Mouse (Mus musculus): ENCODE results near the gene Dupd1. TPM values are rescaled to one million over a fixed set of nuclear protein-coding genes. Genes with fewer than 3 reads are reported as not detected.

Dupd1 gene
- total RNA-seq, 2 experiments from 2014 or later, result not detected

DNA sequence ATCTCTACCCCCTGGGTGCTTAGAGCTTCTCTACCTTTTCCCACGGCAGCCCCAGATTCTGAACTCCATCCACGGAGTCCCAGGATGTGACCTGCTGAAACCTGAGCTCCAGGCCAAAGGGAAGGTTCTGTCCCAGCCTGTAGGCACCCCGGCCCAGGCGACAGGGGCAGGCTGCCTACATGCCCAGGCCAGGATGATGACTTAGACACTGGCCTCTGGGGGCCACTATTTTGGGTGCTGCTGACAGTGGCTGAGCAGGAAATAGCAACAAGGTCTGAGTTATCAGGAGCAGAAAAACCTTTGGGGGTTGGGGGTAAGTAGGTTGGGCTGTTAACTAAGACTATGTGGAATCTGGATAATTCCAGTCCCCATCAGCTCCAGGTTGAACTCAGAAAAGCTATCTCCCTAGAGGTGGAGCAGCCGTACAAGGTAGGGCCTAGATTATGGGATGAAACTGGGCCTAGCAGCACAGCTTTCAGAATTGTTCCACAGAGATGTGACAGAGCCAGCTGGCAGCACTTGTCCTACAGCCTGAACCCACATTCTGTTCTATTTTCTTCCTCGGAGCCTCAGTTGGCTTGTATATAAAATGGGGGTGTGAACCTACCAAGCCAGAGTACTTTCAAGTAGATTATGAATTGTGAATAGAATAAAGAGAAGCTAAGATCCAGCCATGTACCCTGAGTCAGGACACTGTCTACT, 14.8 kb upstream of the Dupd1 start:
- no peak for ATAC-seq (replicated peaks; ENCODE audit: low FRiP score, poor library complexity, severe bottlenecking)

DNA sequence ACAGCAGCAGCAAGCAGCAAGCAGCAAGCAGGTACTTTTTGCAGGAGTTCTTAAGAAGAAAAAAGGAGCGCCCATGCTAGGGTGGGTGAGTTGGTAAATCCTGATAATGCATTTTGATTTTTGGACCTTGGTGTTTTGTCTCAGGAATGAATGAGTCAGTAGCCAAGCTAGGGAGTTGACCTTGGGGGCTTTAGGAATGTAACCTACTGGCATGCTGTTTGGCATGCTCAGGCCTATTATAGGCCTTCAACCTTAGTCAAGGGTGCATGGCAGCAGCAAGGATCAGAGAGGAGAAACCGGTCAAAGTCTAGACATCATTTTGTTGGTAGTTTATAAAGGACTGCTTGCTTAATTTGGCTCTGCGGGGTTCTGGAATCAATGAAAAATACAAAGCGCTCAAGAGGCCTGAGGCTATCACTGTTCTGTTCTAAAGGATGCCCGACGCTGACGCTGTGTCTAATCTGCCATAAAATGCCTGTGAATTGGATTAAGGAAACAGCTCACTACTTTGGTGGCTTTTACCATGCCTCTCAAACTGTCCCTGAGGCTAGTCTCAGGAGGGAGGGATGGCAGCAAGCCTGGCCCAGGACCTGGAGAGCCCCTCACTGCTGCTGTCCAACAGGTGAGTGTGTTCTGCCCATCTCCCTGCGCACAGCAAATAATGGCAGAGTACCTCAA, 7.8 kb upstream of the Dupd1 start:
- ATAC-seq (replicated peaks; ENCODE audit: low FRiP score, poor library complexity, severe bottlenecking), result no peak

GRCm38 (mm10) chr14:21720430-21721205, 6.2 kb upstream of the Dupd1 start:
- ATAC-seq (replicated peaks; ENCODE audit: low FRiP score, poor library complexity, severe bottlenecking), result no peak

GRCm38 (mm10) chr14:21719646-21720383, 5.4 kb upstream of the Dupd1 start:
- ATAC-seq (replicated peaks; ENCODE audit: low FRiP score, poor library complexity, severe bottlenecking), result no peak

GRCm38 (mm10) chr14:21711231-21711630, 3.1 kb downstream of the Dupd1 start:
- ATAC-seq (replicated peaks; ENCODE audit: low FRiP score, poor library complexity, severe bottlenecking), result no peak

DNA sequence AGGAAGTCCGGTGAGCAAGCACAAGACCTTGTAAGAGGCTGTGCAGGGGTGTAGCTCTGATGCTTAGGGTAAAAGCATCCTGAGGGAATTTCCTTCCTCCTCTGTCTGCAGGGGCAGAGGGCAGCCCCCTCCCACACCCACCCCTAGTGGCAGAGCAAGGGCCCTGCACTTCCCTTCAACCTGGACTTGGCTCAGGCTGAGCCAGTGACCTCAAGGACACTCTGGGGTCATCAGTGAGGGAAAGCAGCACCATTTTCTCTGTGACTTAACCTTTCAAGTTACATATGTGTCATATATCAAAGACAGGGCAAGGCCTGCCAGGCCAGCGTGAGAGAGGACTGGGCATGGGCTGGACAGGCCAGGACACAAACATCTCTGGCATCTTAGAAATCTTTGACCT, 4.8 kb downstream of the Dupd1 start:
- ATAC-seq (replicated peaks; ENCODE audit: low FRiP score, poor library complexity, severe bottlenecking), result no peak

GRCm38 (mm10) chr14:21706759-21707571, 7.4 kb downstream of the Dupd1 start:
- no peak for ATAC-seq (replicated peaks; ENCODE audit: low FRiP score, poor library complexity, severe bottlenecking)

GRCm38 (mm10) chr14:21705462-21705861, 8.9 kb downstream of the Dupd1 start:
- ATAC-seq (replicated peaks; ENCODE audit: low FRiP score, poor library complexity, severe bottlenecking), result no peak

- ATAC-seq (replicated peaks; ENCODE audit: low FRiP score, poor library complexity, severe bottlenecking), result no peak
These were observed 11.1 kb downstream of the Dupd1 start for GRCm38 (mm10) chr14:21703255-21703654.

GRCm38 (mm10) chr14:21702691-21703090, 11.7 kb downstream of the Dupd1 start:
- no peak for ATAC-seq (replicated peaks; ENCODE audit: low FRiP score, poor library complexity, severe bottlenecking)

DNA sequence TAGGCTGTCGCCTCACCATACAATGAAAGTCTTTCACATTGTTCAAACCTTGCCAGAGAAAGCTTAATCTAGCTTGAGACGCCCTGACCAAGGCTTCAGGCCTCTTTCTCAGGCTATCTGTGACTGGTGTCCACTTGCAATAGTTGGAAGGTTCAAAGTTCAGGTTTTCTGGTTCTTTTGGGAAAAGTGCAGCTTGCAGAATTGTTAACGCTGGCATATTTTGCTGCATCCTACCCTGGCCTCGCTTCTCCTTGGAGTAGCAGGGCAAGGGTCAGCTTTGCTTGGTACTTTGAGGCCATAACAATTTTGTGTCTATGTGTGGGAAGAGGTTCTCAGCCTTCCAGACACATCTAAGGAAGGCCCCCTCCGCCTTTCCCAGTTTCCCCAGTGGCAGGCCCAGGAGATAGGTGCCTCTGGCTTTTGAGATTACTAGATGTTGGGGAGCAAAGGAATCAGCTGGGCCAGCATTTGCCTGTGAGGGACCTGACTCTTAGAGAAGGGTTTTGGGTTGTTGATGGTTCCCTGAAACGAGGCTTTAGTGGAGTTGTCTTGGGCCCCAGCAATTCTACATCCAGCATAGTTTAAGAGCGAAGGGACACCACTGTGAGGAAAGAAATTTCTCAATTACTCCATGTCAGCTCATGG, 18.1 kb downstream of the Dupd1 start:
- ATAC-seq (replicated peaks; ENCODE audit: low FRiP score, poor library complexity, severe bottlenecking), result no peak

DNA sequence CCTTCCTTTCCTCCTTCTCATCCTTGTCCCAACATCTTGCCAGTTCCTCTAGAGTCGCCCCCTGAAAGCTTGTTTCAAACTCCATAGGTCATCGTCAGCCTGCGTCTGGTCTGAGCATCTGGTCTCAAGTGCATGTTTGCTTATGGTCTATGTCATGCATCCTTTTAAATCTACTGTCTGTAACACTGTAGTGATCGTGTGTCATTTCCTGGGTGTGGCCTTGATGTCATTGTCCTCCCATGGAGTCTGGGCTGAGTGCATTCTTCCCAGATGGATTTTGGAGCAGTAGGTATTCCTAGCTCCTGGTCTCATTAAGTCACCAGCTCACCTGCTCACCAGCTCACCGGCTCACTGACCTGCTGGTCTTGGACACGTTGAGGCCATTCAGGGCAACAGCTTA, 19.4 kb downstream of the Dupd1 start:
- ATAC-seq (replicated peaks; ENCODE audit: low FRiP score, poor library complexity, severe bottlenecking), result no peak

- no peak for ATAC-seq (replicated peaks; ENCODE audit: low FRiP score, poor library complexity, severe bottlenecking)
These were observed 23.3 kb downstream of the Dupd1 start for GRCm38 (mm10) chr14:21691070-21691469.

DNA sequence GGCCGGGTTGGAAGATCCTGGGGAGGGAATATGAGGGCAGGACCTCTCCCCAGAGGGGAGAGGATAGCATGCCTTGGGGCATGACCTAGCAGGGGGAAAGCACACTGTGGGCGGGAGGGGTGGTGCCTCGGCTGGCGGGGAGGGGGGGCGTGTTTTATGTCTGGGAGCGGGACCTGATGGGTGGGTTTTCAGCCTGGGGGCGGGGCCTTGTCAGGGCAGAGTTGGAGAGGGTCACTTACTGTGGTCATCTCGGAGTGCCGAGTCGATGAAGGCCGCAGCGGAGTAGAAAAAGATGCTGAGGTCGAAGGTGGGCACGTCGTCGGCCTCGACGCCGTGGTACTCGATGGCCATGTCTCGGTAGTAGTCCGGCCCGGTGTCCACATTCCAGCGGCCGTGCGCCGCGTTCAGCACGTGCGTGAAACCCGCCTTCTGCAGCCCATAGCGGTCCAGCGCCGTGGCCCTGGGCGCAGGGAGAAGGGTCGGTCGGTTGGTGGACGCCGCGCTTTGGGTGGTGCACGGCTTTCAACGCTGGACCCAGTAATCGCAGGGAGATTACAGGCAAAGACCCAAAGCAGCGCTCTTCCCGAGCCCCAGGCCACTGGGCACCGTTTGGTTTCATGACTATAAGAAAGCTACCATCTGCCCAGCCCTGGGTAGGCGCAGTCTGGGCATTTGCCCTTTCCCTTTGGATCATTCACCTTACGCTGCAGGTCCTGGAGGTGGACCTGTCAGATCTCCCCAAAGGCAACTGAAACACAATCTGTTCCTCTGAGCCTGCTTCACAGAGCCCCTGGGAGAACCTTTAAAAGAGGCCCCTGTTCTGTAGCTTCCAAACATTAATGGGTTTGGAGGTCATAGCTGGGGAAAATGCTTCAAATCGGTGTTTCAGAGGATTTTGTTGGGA, 27.7 kb downstream of the Dupd1 start:
- ATAC-seq (replicated peaks; ENCODE audit: low FRiP score, poor library complexity, severe bottlenecking), result no peak

DNA sequence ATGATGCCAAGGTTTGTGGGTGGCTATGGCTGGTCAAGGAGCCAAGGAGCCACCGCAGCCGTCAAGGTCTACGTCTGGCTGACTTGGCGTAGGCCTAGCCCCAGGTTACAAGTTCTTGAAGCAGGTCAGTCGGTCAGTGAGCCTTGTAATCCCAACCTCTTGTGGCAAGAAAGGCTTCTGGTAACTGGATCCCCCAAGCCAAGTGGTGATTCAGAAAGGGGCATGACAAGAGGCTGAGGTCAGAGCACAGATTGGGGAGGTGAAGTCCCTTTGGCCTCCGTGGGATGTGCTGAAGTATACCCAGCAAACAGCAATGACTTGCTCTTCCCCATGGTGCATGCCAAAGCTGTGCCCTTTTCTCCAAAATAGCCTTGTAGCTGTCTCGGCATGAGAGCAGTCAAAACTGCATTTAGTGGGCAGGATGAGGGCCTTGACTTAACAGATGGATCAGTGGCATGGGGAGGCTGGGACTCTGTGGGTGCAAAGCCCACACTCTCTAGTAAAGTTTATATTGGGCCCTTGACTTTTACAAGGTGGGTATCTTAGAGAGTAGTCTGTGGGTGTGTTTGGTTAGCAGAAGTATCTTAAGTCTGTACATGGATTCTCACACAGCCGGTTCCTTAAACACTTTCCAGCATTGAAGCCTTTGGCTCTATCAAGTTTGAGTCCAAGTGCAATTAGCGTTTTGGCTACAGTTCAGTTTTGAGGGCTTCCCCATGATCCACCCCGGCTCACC, 28.8 kb downstream of the Dupd1 start:
- ATAC-seq (replicated peaks; ENCODE audit: low FRiP score, poor library complexity, severe bottlenecking), result no peak

DNA sequence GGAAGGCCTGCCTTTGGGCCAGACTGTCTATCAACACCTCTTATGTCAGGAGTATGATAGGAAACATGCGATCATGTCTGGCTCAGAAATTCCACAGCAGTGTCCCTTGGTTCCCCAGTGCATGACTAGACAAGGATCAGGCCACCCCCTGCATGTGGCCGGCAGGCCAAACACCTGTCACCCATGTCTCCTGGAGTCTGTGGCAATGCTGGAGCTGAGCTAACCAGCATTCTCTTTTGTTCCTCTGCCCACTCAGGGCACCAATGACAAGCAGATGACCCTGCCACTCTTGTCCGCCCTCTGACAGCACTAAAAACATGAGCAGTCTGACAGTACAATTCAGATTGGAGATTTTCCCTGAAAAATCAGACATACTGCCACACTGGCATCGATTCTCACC, 30.5 kb downstream of the Dupd1 start:
- no peak for ATAC-seq (replicated peaks; ENCODE audit: low FRiP score, poor library complexity, severe bottlenecking)

GRCm38 (mm10) chr14:21682681-21683129, 31.7 kb downstream of the Dupd1 start:
- peak; percentile 92 for ATAC-seq (replicated peaks; ENCODE audit: low FRiP score, poor library complexity, severe bottlenecking)

Measured in erythroid progenitor cell, adult 5-6 weeks (primary cell).